Mouse (Mus musculus): ENCODE data around the gene Ssxb5.
"Not testable (repeated sequence)": the region's sequence is repeated elsewhere in the genome, so short reads cannot be mapped to it uniquely, and the experiment has no call there.

Gene Ssxb5

DNA sequence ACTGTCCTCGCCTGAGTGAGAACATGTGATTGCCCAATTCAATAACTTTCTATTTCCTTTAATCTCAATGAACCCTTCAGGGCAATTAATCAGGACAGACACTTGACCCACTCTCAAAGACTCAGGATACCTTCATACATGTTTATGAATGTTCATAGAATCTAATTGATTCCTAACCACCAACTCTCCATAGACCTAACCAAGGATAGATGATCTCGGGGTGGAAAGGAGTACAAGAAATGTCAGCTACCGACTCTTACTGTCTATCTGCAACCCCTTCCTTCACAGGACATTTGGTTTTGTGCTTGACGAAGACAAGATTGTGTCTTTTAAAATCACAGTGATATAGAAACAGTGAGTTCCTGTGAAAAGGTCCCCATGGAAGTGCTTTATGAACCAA lies at the start of gene Ssxb5:
Gene Ssxb5, plus strand, starts transcription at position 301 of the 400 bp plus-strand sequence.
- DNase-seq (ENCODE audit: extremely low spot score): not testable (repeated sequence)

- DNase-seq (ENCODE audit: extremely low spot score): peak; percentile 4
These were observed 28.6 kb downstream of the Ssxb5 start for GRCm38 (mm10) chrX:8832043-8832442.

- no peak for DNase-seq (ENCODE audit: extremely low spot score)
These were observed 40.2 kb downstream of the Ssxb5 start, which contains the start of gene Gm6592 for GRCm38 (mm10) chrX:8843694-8844093. Gene Gm6592 (plus strand): TSS chrX:8843994.

GRCm38 (mm10) chrX:8852486-8852885 lies 49.0 kb downstream of the Ssxb5 start:
- no peak for DNase-seq (ENCODE audit: extremely low spot score)

All from embryo, embryonic 9.5 days (tissue).